Mouse (Mus musculus) lung, adult 2 months (tissue): ENCODE data around the gene Cstf3.

Source experiments
- CTCF ChIP-seq: fragments of 200-500 bp; IDR thresholded peaks from 2 replicates; pipeline ENCODE4 v1.5.1; 2011; ENCODE audit warnings: mild to moderate bottlenecking, low read length, control low read depth; ENCODE audit not compliant: insufficient read depth
- POLR2A ChIP-seq: fragments of 200-500 bp; IDR thresholded peaks from 2 replicates; pipeline ENCODE4 v1.6.1; 2011; ENCODE audit warnings: low read depth, mild to moderate bottlenecking, control low read depth, low read length, borderline replicate concordance; ENCODE audit errors: extremely low read depth

- TF ChIP-seq CTCF (no peak), POLR2A (no peak)
These were observed 32.0 kb upstream of the Cstf3 start for GRCm38 (mm10) chr2:104558326-104558725.
